Mouse (Mus musculus): ENCODE results near the gene Cyb5r2.

GRCm38 (mm10) chr7:107756748-107757147 lies 1.1 kb downstream of the Cyb5r2 start:
- TF ChIP-seq CTCF (IDR thresholded peaks at IDR 0.05; ENCODE audit: borderline replicate concordance, insufficient read depth, low read depth, low read length), result no peak
- no peak for TF ChIP-seq POLR2A (IDR thresholded peaks at IDR 0.05; ENCODE audit: borderline replicate concordance, insufficient read depth, low read length)

All from cerebellum, adult 2 months (tissue).